Mouse (Mus musculus): ENCODE results near the gene Crp. TPM values are rescaled to one million over a fixed set of nuclear protein-coding genes. Genes with fewer than 3 reads are reported as not detected.

Crp gene
- total and polyA plus RNA-seq, 3 experiments: not detected

DNA sequence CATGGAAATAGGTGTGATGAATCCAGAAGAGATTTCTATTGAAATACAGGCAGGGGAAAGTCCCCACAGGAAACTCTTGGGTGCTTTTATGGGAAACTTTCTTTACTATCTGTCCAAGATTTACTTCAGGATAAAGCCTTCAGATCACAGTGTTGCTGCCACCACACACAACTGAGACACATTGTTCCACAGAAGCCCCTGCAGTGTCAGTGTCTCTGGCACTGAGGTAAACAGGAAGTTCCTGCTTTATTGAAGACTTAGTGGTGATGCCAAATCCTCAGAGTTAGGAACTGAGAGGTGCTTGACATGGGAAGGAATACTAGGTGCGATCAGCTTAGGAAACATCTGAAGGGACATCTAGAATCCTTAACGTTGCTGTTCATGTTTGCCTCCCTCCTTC, 131.1 kb downstream of the Crp start:
- Histone ChIP-seq H3K4me1 (ENCODE audit: control insufficient read depth in 1 of 2, insufficient read depth in 2 of 2, low read length in 2 of 2) (no peaks in the 10 kb centered on the region), H3K9ac (ENCODE audit: control insufficient read depth, low read depth, low read length, poor library complexity, severe bottlenecking) (no peak overlapping the region), H3K27ac (ENCODE audit: control insufficient read depth, low read depth, low read length) (no peak overlapping the region), H3K36me3 (ENCODE audit: control insufficient read depth in 1 of 2, insufficient read depth in 2 of 2, low read length in 2 of 2) (no peaks in the 10 kb centered on the region), H3K27me3 (ENCODE audit: control insufficient read depth in 1 of 2, insufficient read depth in 2 of 2, low read length in 2 of 2) (no peaks in the 10 kb centered on the region), H3K4me3 (ENCODE audit: control insufficient read depth in 1 of 2, insufficient read depth in 1 of 2, low read depth in 2 of 2, low read length in 2 of 2) (no peak overlapping the region), H3K79me2 (ENCODE audit: control insufficient read depth, insufficient read depth, low read length, poor library complexity) (no peaks in the 10 kb centered on the region), H3K9me3 (replicated peaks; ENCODE audit: insufficient read depth, low read length) (no peaks in the 10 kb centered on the region)
- no peak for DNase-seq (ENCODE audit: low read depth, low spot score)
- TF ChIP-seq MAZ (IDR thresholded peaks at IDR 0.05; ENCODE audit: low read depth, low read length) (no peak), HCFC1 (IDR thresholded peaks at IDR 0.05; ENCODE audit: low read depth, low read length) (no peak), ZMIZ1 (IDR thresholded peaks at IDR 0.05; ENCODE audit: low read depth, low read length) (no peak), SIN3A (IDR thresholded peaks at IDR 0.05; ENCODE audit: low read length) (no peak), MAFK (IDR thresholded peaks at IDR 0.05; ENCODE audit: borderline replicate concordance, low read depth, low read length) (no peak), TAL1 (IDR thresholded peaks at IDR 0.05; ENCODE audit: low read length) (no peak), ZKSCAN1 (IDR thresholded peaks at IDR 0.05; ENCODE audit: low read depth, low read length) (no peak), SMC3 (IDR thresholded peaks at IDR 0.05; ENCODE audit: low read depth, low read length) (no peak), JUND (IDR thresholded peaks at IDR 0.05; ENCODE audit: low read depth, low read length) (no peak), TCF12 (IDR thresholded peaks at IDR 0.05; ENCODE audit: low read depth, low read length) (no peak), GABPA (IDR thresholded peaks at IDR 0.05; ENCODE audit: low read depth, low read length) (no peak), MEF2A (IDR thresholded peaks at IDR 0.05; ENCODE audit: extremely low read depth, insufficient replicate concordance, low read depth, low read length, poor library complexity, severe bottlenecking) (no peak), POLR2AphosphoS5 (IDR thresholded peaks at IDR 0.05; ENCODE audit: borderline replicate concordance, low read depth, low read length) (no peak)

DNA sequence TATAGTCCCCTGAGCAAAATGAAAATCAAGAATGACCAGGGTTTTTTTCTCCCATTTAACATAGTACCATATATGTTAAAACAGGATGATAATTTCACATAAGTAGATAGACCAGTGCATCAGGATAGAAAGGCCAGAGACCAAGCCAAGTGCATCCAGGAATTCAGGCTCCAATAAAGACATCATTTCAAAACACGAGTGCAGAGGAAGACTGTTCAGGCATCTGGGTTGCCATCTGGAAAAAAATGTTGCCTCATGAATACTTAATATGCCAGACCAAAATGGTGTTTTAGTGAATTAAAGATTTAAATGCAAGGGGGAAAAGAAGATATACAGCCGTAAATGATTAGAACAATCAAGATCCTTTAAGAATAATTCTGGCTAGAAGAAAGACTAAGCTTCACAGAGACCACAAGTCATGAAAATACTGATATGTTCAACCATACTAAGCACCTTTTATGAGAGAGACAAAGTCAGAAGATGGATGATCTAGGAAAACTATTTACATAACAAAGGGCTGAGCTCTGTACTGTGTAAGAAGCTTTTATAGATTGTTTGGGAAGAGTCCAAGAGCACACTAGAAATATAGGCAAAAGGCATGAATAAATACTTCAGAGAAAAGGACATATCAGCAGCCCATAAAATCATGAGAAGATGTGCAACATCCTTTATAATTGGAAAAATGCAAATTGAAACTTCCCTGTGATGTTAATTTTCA, 149.3 kb downstream of the Crp start:
- H3K79me2 ChIP-seq (ENCODE audit: control insufficient read depth, insufficient read depth, low read length, poor library complexity): no peaks in the 10 kb centered on the region
- H3K9me3 ChIP-seq (replicated peaks; ENCODE audit: insufficient read depth, low read length): no peaks in the 10 kb centered on the region
- H3K4me1 ChIP-seq (ENCODE audit: control insufficient read depth in 1 of 2, insufficient read depth in 2 of 2, low read length in 2 of 2): no peaks in the 10 kb centered on the region
- no peak overlapping the region for H3K27ac ChIP-seq (ENCODE audit: control insufficient read depth, low read depth, low read length)
- H3K4me3 ChIP-seq (ENCODE audit: control insufficient read depth in 1 of 2, insufficient read depth in 1 of 2, low read depth in 2 of 2, low read length in 2 of 2): no peak overlapping the region
- no peak for TF ChIP-seq UBTF (IDR thresholded peaks at IDR 0.05; ENCODE audit: borderline replicate concordance, insufficient read depth, low read depth, low read length)
- TF ChIP-seq USF2 (IDR thresholded peaks at IDR 0.05; ENCODE audit: borderline replicate concordance in 1 of 2, insufficient read depth in 1 of 2, low read depth in 1 of 2, low read length in 2 of 2): no peak
- TF ChIP-seq TCF12 (IDR thresholded peaks at IDR 0.05; ENCODE audit: low read depth, low read length): no peak
- TF ChIP-seq CHD2 (IDR thresholded peaks at IDR 0.05; ENCODE audit: low read length): no peak
- TF ChIP-seq SIN3A (IDR thresholded peaks at IDR 0.05; ENCODE audit: low read length): no peak
- TF ChIP-seq MAFK (IDR thresholded peaks at IDR 0.05; ENCODE audit: borderline replicate concordance, low read depth, low read length): no peak
- TF ChIP-seq CHD1 (IDR thresholded peaks at IDR 0.05; ENCODE audit: low read depth, low read length): no peak
- no peak for TF ChIP-seq ZKSCAN1 (IDR thresholded peaks at IDR 0.05; ENCODE audit: low read depth, low read length)
- TF ChIP-seq GATA1 (IDR thresholded peaks at IDR 0.05; ENCODE audit: low read depth, low read length): no peak
- TF ChIP-seq POLR2A (IDR thresholded peaks at IDR 0.05; ENCODE audit: control insufficient read depth in 1 of 2, insufficient read depth in 1 of 2, low read depth in 1 of 2, low read length in 2 of 2, poor library complexity in 1 of 2): no peak
- no peak for TF ChIP-seq CTCF (IDR thresholded peaks at IDR 0.05 in 2 of 3, conservative IDR thresholded peaks at IDR 0.05 in 1 of 3; ENCODE audit: control insufficient read depth in 1 of 3, insufficient read depth in 1 of 3, low read depth in 2 of 3, low read length in 3 of 3, poor library complexity in 1 of 3, severe bottlenecking in 1 of 3)
- no peak for TF ChIP-seq POLR2AphosphoS2 (IDR thresholded peaks at IDR 0.05; ENCODE audit: low read length)
- TF ChIP-seq USF1 (IDR thresholded peaks at IDR 0.05; ENCODE audit: low read depth, low read length): no peak
- TF ChIP-seq KAT2A (conservative IDR thresholded peaks at IDR 0.05; ENCODE audit: low read depth, low read length): no peak
- H3K9ac ChIP-seq (ENCODE audit: control insufficient read depth, low read depth, low read length, poor library complexity, severe bottlenecking): no peak overlapping the region
- no peak for DNase-seq (ENCODE audit: low read depth, low spot score)
- H3K36me3 ChIP-seq (ENCODE audit: control insufficient read depth in 1 of 2, insufficient read depth in 2 of 2, low read length in 2 of 2): no peaks in the 10 kb centered on the region
- H3K27me3 ChIP-seq (ENCODE audit: control insufficient read depth in 1 of 2, insufficient read depth in 2 of 2, low read length in 2 of 2): no peaks in the 10 kb centered on the region
